Mouse (Mus musculus) intestine, embryonic 16.5 days (tissue): ENCODE data around the gene Slc39a9. TPM values are rescaled to one million over a fixed set of nuclear protein-coding genes. Genes with fewer than 3 reads are reported as not detected.

Experiments
- ATAC-seq: fragments of 200-750 bp; cut with Nextera tagmentation; 2 replicates; pipeline ENCODE4 v1.8.0; 2017; ENCODE audit warnings: moderate TSS enrichment, moderate library complexity
- H3K27ac ChIP-seq: fragments of 300-500 bp; sonication (generic); 2 replicates; pipeline ENCODE4 v1.5.1; 2014; ENCODE audit warnings: mild to moderate bottlenecking, low read length
- H3K27me3 ChIP-seq: fragments of 300-500 bp; sonication (generic); replicated peaks from 2 replicates; pipeline ENCODE4 v1.6.1; 2014; ENCODE audit warnings: low read length, control low read depth, mixed read lengths; ENCODE audit not compliant: control insufficient read depth, insufficient read depth
- H3K36me3 ChIP-seq: fragments of 300-500 bp; sonication (generic); 2 replicates; pipeline ENCODE4 v1.6.1; 2014; ENCODE audit warnings: low read length, control low read depth; ENCODE audit not compliant: control insufficient read depth, insufficient read depth
- H3K4me1 ChIP-seq: fragments of 300-500 bp; sonication (generic); 2 replicates; pipeline ENCODE4 v1.6.1; 2014; ENCODE audit warnings: low read length, control low read depth, mixed read lengths; ENCODE audit not compliant: control insufficient read depth, insufficient read depth
- H3K4me2 ChIP-seq: fragments of 300-500 bp; sonication (generic); 2 replicates; pipeline ENCODE4 v1.6.1; 2014; ENCODE audit warnings: low read depth, low read length, control low read depth
- H3K4me3 ChIP-seq: fragments of 300-500 bp; sonication (generic); 2 replicates; pipeline ENCODE4 v1.5.1; 2014; ENCODE audit warnings: mild to moderate bottlenecking, low read length
- H3K9ac ChIP-seq: fragments of 300-500 bp; sonication (generic); 2 replicates; pipeline ENCODE4 v1.6.1; 2014; ENCODE audit warnings: low read depth, low read length
- H3K9me3 ChIP-seq: fragments of 300-500 bp; sonication (generic); 2 replicates; pipeline ENCODE4 v1.6.1; 2016; ENCODE audit warnings: low read length, control low read depth; ENCODE audit not compliant: control insufficient read depth
- WGBS: fragments of 180-500 bp; shearing (Covaris S2); extraction: QIAGEN DNeasy Blood & Tissue Kit; methylation state at CpG from one replicate; pipeline ENCODE4 v1.1.7; 2014; 5-methylcytosine and 5-hydroxymethylcytosine counted together
- polyA plus RNA-seq: library from polyadenylated mRNA; unstranded; fragments of >200 nt; fragmentation: Nextera tagmentation; extraction: Ambion mirVana; gene quantifications from 2 replicates; pipeline ENCODE4 v1.2.1, GENCODE M21; 2015

The Slc39a9 gene
- polyA plus RNA-seq, 1 experiment from 2014 or later, result 26.9 TPM

GRCm38 (mm10) chr12:80603566-80603965, 40.1 kb upstream of the Slc39a9 start:
- 0 out of 2 replicates have a peak overlapping the region, but pooled peaks have one; percentile 21 for H3K27ac ChIP-seq

GRCm38 (mm10) chr12:80604218-80604617, 39.5 kb upstream of the Slc39a9 start:
- Histone ChIP-seq H3K4me3 (no peak overlapping the region), H3K9ac (no peak overlapping the region), H3K9me3 (no peaks in the 10 kb centered on the region), H3K36me3 (no peaks in the 10 kb centered on the region), H3K27me3 (no peaks in the 10 kb centered on the region), H3K27ac (no peak overlapping the region), H3K4me2 (no peak overlapping the region), H3K4me1 (0 out of 2 replicates have a peak, but pooled peaks cover 4% of the 10 kb centered on the region)
- 84% methylated on average over 2 of the region's 2 CpGs for WGBS
- ATAC-seq, result no peak

More at GRCm38 (mm10) chr12:80603566-80603965, 40.1 kb upstream of the Slc39a9 start:
- no peak overlapping the region for H3K9ac ChIP-seq
- H3K4me1 ChIP-seq, result peaks cover 9% of the 10 kb centered on the region; the same call in 1 of the 2 replicates
- ATAC-seq, result peak; percentile 46; the same call in 1 of the 2 replicates
- H3K9me3 ChIP-seq, result no peaks in the 10 kb centered on the region
- H3K27me3 ChIP-seq, result no peaks in the 10 kb centered on the region
- 14% methylated on average over 4 of the region's 4 CpGs for WGBS
- H3K4me2 ChIP-seq, result no peak overlapping the region
- no peak overlapping the region for H3K4me3 ChIP-seq
- H3K36me3 ChIP-seq, result no peaks in the 10 kb centered on the region

GRCm38 (mm10) chr12:80608576-80608975, 35.1 kb upstream of the Slc39a9 start:
- Histone ChIP-seq H3K4me2 (no peak overlapping the region), H3K36me3 (no peaks in the 10 kb centered on the region), H3K27me3 (no peaks in the 10 kb centered on the region), H3K9ac (no peak overlapping the region), H3K27ac (no peak overlapping the region), H3K4me1 (0 out of 2 replicates have a peak, but pooled peaks cover 4% of the 10 kb centered on the region), H3K4me3 (no peak overlapping the region), H3K9me3 (no peaks in the 10 kb centered on the region)
- ATAC-seq, result no peak
- 83% methylated on average over 1 of the region's 1 CpGs for WGBS

GRCm38 (mm10) chr12:80609928-80610327, 33.8 kb upstream of the Slc39a9 start:
- H3K36me3 ChIP-seq, result no peaks in the 10 kb centered on the region
- H3K4me2 ChIP-seq, result no peak overlapping the region
- ATAC-seq, result no peak
- no peak overlapping the region for H3K4me3 ChIP-seq
- no peak overlapping the region for H3K9ac ChIP-seq
- no peaks in the 10 kb centered on the region for H3K27me3 ChIP-seq
- no peaks in the 10 kb centered on the region for H3K4me1 ChIP-seq
- WGBS, result 75% methylated on average over 3 of the region's 3 CpGs
- no peak overlapping the region for H3K27ac ChIP-seq
- H3K9me3 ChIP-seq, result no peaks in the 10 kb centered on the region

- no peaks in the 10 kb centered on the region for H3K4me1 ChIP-seq
- H3K27me3 ChIP-seq, result no peaks in the 10 kb centered on the region
- H3K4me3 ChIP-seq, result no peak overlapping the region
- no peak for ATAC-seq
- WGBS, result 61% methylated on average over 9 of the region's 9 CpGs
- H3K9ac ChIP-seq, result no peak overlapping the region
- H3K36me3 ChIP-seq, result no peaks in the 10 kb centered on the region
- no peak overlapping the region for H3K27ac ChIP-seq
- no peak overlapping the region for H3K4me2 ChIP-seq
- H3K9me3 ChIP-seq, result no peaks in the 10 kb centered on the region
Observed at GRCm38 (mm10) chr12:80612113-80612791, 31.4 kb upstream of the Slc39a9 start.

- peak; percentile 62 for ATAC-seq
- Histone ChIP-seq H3K9ac (no peak overlapping the region), H3K4me1 (no peaks in the 10 kb centered on the region), H3K4me3 (no peak overlapping the region), H3K4me2 (no peak overlapping the region), H3K27ac (no peak overlapping the region), H3K36me3 (no peaks in the 10 kb centered on the region), H3K27me3 (no peaks in the 10 kb centered on the region), H3K9me3 (no peaks in the 10 kb centered on the region)
- 37% methylated on average over 7 of the region's 7 CpGs for WGBS
Observed at GRCm38 (mm10) chr12:80615371-80616257, 28.1 kb upstream of the Slc39a9 start.

GRCm38 (mm10) chr12:80620501-80620900, 23.2 kb upstream of the Slc39a9 start:
- Histone ChIP-seq H3K4me1 (no peaks in the 10 kb centered on the region), H3K4me3 (no peak overlapping the region), H3K27me3 (no peaks in the 10 kb centered on the region), H3K9ac (no peak overlapping the region), H3K9me3 (no peaks in the 10 kb centered on the region), H3K27ac (no peak overlapping the region), H3K36me3 (no peaks in the 10 kb centered on the region), H3K4me2 (no peak overlapping the region)
- WGBS, result 77% methylated on average over 5 of the region's 5 CpGs
- ATAC-seq, result no peak

- H3K27me3 ChIP-seq, result no peaks in the 10 kb centered on the region
- no peak overlapping the region for H3K4me3 ChIP-seq
- no peak overlapping the region for H3K9ac ChIP-seq
- H3K27ac ChIP-seq, result no peak overlapping the region
- H3K36me3 ChIP-seq, result peaks cover 9% of the 10 kb centered on the region; the same call in 1 of the 2 replicates
- no peaks in the 10 kb centered on the region for H3K9me3 ChIP-seq
- ATAC-seq, result no peak
- 79% methylated on average over 5 of the region's 5 CpGs for WGBS
- no peak overlapping the region for H3K4me2 ChIP-seq
- H3K4me1 ChIP-seq, result no peaks in the 10 kb centered on the region
Observed at GRCm38 (mm10) chr12:80631790-80632189, 11.9 kb upstream of the Slc39a9 start.
